Mouse (Mus musculus): ENCODE measurements around the gene Nr1d1. TPM values are rescaled to one million over a fixed set of nuclear protein-coding genes. Genes with fewer than 3 reads are reported as not detected.
"Not testable (repeated sequence)": the region's sequence is repeated elsewhere in the genome, so short reads cannot be mapped to it uniquely, and the experiment has no call there.

Gene Nr1d1
- polyA plus RNA-seq, 1 experiment from 2014 or later: 8.9 TPM

- TF ChIP-seq EP300 (IDR thresholded peaks at IDR 0.05) (no peak), CTCF (IDR thresholded peaks at IDR 0.05) (peak; percentile 51)
- Histone ChIP-seq H3K27me3 (replicated peaks; ENCODE audit: insufficient read depth, low read length) (no peaks in the 10 kb centered on the region), H3K36me3 (ENCODE audit: insufficient read depth, low read length) (no peaks in the 10 kb centered on the region), H3K4me2 (replicated peaks; ENCODE audit: low read depth, low read length) (peak overlapping the region; percentile 91), H3K9ac (replicated peaks; ENCODE audit: low read depth) (peak overlapping the region; percentile 95), H3K4me1 (ENCODE audit: insufficient read depth, low read depth, low read length) (peaks cover 41% of the 10 kb centered on the region), H3K9me3 (ENCODE audit: low read length) (no peaks in the 10 kb centered on the region), H3K4me3 (ENCODE audit: low read depth, low read length) (peak overlapping the region; percentile 99), H3K27ac (ENCODE audit: low read length) (peak overlapping the region; percentile 98)
- peak; percentile 85 for ATAC-seq
- under 1% methylated on average over 35 of the region's 86 CpGs for WGBS
- DNase-seq (ENCODE audit: low spot score): peak; percentile 92
These were observed 33.3 kb downstream of the Nr1d1 start for GRCm38 (mm10) chr11:98741622-98742396.

- H3K27me3 ChIP-seq (replicated peaks; ENCODE audit: insufficient read depth, low read length): no peaks in the 10 kb centered on the region
- no peak for TF ChIP-seq CTCF (IDR thresholded peaks at IDR 0.05)
- no peak for TF ChIP-seq EP300 (IDR thresholded peaks at IDR 0.05)
- peak overlapping the region; percentile 95 for H3K9ac ChIP-seq (replicated peaks; ENCODE audit: low read depth)
- no peak for DNase-seq (ENCODE audit: low spot score)
- H3K27ac ChIP-seq (ENCODE audit: low read length): peak overlapping the region; percentile 98
- whole genome bisulfite sequencing: 0% methylated on average over 17 of the region's 17 CpGs
- ATAC-seq: no peak
- peak overlapping the region; percentile 99 for H3K4me3 ChIP-seq (ENCODE audit: low read depth, low read length)
- H3K9me3 ChIP-seq (ENCODE audit: low read length): no peaks in the 10 kb centered on the region
- peak overlapping the region; percentile 91 for H3K4me2 ChIP-seq (replicated peaks; ENCODE audit: low read depth, low read length)
- H3K4me1 ChIP-seq (ENCODE audit: insufficient read depth, low read depth, low read length): peaks cover 36% of the 10 kb centered on the region
- H3K36me3 ChIP-seq (ENCODE audit: insufficient read depth, low read length): no peaks in the 10 kb centered on the region
These were observed 34.0 kb downstream of the Nr1d1 start for GRCm38 (mm10) chr11:98741051-98741620.

- DNase-seq (ENCODE audit: low spot score) (peak; percentile 86), ATAC-seq (peak; percentile 59)
- Histone ChIP-seq H3K9me3 (ENCODE audit: low read length) (no peaks in the 10 kb centered on the region), H3K4me3 (ENCODE audit: low read depth, low read length) (peak within 1 kb of the TSS; percentile 99), H3K4me2 (replicated peaks; ENCODE audit: low read depth, low read length) (peak within 1 kb of the TSS; percentile 91), H3K27me3 (replicated peaks; ENCODE audit: insufficient read depth, low read length) (no peaks in the 10 kb centered on the region), H3K27ac (ENCODE audit: low read length) (peak within 1 kb of the TSS; percentile 98), H3K9ac (replicated peaks; ENCODE audit: low read depth) (peak within 1 kb of the TSS; percentile 95), H3K4me1 (ENCODE audit: insufficient read depth, low read depth, low read length) (peaks cover 32% of the 10 kb centered on the region), H3K36me3 (ENCODE audit: insufficient read depth, low read length) (no peaks in the 10 kb centered on the region)
- under 1% methylated on average over 22 of the region's 22 CpGs for WGBS
- TF ChIP-seq CTCF (IDR thresholded peaks at IDR 0.05) (no peak; the same call in 1 of the 2 replicates), EP300 (IDR thresholded peaks at IDR 0.05) (no peak)
These were observed 34.6 kb downstream of the Nr1d1 start, which contains the start of gene Thra for GRCm38 (mm10) chr11:98740393-98741050. Gene Thra, plus strand, starts transcription at chr11:98740638.

GRCm38 (mm10) chr11:98740026-98740392 lies 35.1 kb downstream of the Nr1d1 start:
- no peak for DNase-seq (ENCODE audit: low spot score)
- 7% methylated on average over 8 of the region's 8 CpGs for WGBS
- Histone ChIP-seq H3K4me2 (replicated peaks; ENCODE audit: low read depth, low read length) (peak overlapping the region; percentile 91), H3K27me3 (replicated peaks; ENCODE audit: insufficient read depth, low read length) (no peaks in the 10 kb centered on the region), H3K36me3 (ENCODE audit: insufficient read depth, low read length) (no peaks in the 10 kb centered on the region), H3K4me1 (ENCODE audit: insufficient read depth, low read depth, low read length) (peaks cover 30% of the 10 kb centered on the region), H3K9me3 (ENCODE audit: low read length) (no peaks in the 10 kb centered on the region), H3K4me3 (ENCODE audit: low read depth, low read length) (peak overlapping the region; percentile 99), H3K27ac (ENCODE audit: low read length) (peak overlapping the region; percentile 98; the same call in 1 of the 2 replicates), H3K9ac (replicated peaks; ENCODE audit: low read depth) (peak overlapping the region; percentile 95; the same call in 1 of the 2 replicates)
- no peak for ATAC-seq
- TF ChIP-seq EP300 (IDR thresholded peaks at IDR 0.05) (no peak), CTCF (IDR thresholded peaks at IDR 0.05) (no peak)

GRCm38 (mm10) chr11:98738925-98739324 lies 36.2 kb downstream of the Nr1d1 start:
- no peak for TF ChIP-seq CTCF (IDR thresholded peaks at IDR 0.05)
- no peak for TF ChIP-seq EP300 (IDR thresholded peaks at IDR 0.05)
- Histone ChIP-seq H3K9me3 (ENCODE audit: low read length) (no peaks in the 10 kb centered on the region), H3K36me3 (ENCODE audit: insufficient read depth, low read length) (no peaks in the 10 kb centered on the region), H3K27ac (ENCODE audit: low read length) (no peak overlapping the region), H3K4me2 (replicated peaks; ENCODE audit: low read depth, low read length) (no peak overlapping the region), H3K27me3 (replicated peaks; ENCODE audit: insufficient read depth, low read length) (no peaks in the 10 kb centered on the region), H3K9ac (replicated peaks; ENCODE audit: low read depth) (no peak overlapping the region), H3K4me1 (ENCODE audit: insufficient read depth, low read depth, low read length) (peaks cover 19% of the 10 kb centered on the region), H3K4me3 (ENCODE audit: low read depth, low read length) (no peak overlapping the region)
- DNase-seq (ENCODE audit: low spot score) (no peak), ATAC-seq (no peak)
- WGBS: 68% methylated on average over 9 of the region's 9 CpGs

GRCm38 (mm10) chr11:98738428-98738911 lies 36.7 kb downstream of the Nr1d1 start:
- no peak for ATAC-seq
- no peaks in the 10 kb centered on the region for H3K36me3 ChIP-seq (ENCODE audit: insufficient read depth, low read length)
- peaks cover 15% of the 10 kb centered on the region for H3K4me1 ChIP-seq (ENCODE audit: insufficient read depth, low read depth, low read length)
- H3K27ac ChIP-seq (ENCODE audit: low read length): no peak overlapping the region
- H3K9ac ChIP-seq (replicated peaks; ENCODE audit: low read depth): no peak overlapping the region
- WGBS: 46% methylated on average over 4 of the region's 4 CpGs
- H3K4me3 ChIP-seq (ENCODE audit: low read depth, low read length): no peak overlapping the region
- H3K4me2 ChIP-seq (replicated peaks; ENCODE audit: low read depth, low read length): no peak overlapping the region
- H3K27me3 ChIP-seq (replicated peaks; ENCODE audit: insufficient read depth, low read length): no peaks in the 10 kb centered on the region
- DNase-seq (ENCODE audit: low spot score): no peak
- no peak for TF ChIP-seq EP300 (IDR thresholded peaks at IDR 0.05)
- no peak for TF ChIP-seq CTCF (IDR thresholded peaks at IDR 0.05)
- H3K9me3 ChIP-seq (ENCODE audit: low read length): no peaks in the 10 kb centered on the region

GRCm38 (mm10) chr11:98737220-98737619 lies 37.9 kb downstream of the Nr1d1 start:
- H3K36me3 ChIP-seq (ENCODE audit: insufficient read depth, low read length); H3K4me3 ChIP-seq (ENCODE audit: low read depth, low read length); ATAC-seq; H3K27me3 ChIP-seq (replicated peaks; ENCODE audit: insufficient read depth, low read length); H3K4me2 ChIP-seq (replicated peaks; ENCODE audit: low read depth, low read length); DNase-seq (ENCODE audit: low spot score); H3K9ac ChIP-seq (replicated peaks; ENCODE audit: low read depth); H3K27ac ChIP-seq (ENCODE audit: low read length); H3K9me3 ChIP-seq (ENCODE audit: low read length); H3K4me1 ChIP-seq (ENCODE audit: insufficient read depth, low read depth, low read length): not testable (repeated sequence)
- WGBS: 83% methylated on average over 2 of the region's 2 CpGs
